Mouse (Mus musculus): ENCODE measurements around the gene Gm20518.

Gm20518 gene

DNA sequence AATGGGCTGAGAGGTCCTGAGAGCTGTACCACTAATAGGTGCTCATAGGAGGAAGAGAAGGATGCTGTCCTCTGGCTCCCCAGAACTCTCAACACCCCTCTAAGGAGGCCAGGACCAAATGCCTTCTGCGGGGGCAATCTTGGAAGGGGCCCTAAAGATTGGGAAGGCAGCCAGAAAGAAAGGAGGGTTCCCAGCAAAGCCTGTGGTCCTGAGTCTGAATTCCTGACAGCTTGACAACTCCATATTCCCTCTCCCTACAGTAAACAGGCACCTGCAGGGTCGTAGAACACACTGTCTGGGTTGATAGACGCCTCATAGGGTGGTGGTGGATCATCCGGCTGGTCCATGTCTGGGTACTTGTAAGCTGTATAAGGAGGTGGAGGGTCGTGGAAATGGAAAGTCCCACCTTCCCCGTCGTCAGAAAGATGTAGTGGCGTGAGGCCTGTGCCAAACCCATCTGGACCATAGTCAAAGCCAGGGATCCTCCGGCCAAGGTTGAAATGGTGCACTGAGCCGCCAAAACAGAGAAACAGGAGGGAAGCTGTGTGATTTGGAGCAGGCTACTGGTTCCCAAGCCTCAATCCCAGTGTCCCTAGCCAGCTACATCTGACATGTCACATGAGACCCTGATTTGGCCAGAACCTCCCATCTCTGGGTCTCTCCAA lies 47.6 kb downstream of the Gm20518 start:
- no peak for DNase-seq (ENCODE audit: low read depth)

DNA sequence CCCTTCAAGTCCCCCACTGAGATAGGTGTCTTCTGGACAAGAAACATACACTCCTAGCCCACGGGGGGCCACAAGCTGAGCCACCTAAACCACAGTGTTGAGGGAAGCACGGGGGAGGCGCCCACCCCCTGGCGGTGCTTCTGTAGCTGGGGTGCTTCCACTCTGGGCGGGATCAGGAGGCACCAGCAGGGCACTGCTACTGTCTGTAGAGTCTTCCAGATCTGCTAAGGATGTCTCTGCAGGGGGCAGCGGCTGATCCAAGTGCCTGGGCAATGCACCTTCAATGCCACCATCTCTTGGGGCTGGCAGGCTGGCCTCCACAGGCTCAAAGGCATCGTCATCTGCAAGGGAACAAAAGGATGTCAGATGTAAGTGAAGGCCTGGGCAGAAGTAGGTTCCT lies 49.0 kb downstream of the Gm20518 start:
- no peak for DNase-seq (ENCODE audit: low read depth)

DNA sequence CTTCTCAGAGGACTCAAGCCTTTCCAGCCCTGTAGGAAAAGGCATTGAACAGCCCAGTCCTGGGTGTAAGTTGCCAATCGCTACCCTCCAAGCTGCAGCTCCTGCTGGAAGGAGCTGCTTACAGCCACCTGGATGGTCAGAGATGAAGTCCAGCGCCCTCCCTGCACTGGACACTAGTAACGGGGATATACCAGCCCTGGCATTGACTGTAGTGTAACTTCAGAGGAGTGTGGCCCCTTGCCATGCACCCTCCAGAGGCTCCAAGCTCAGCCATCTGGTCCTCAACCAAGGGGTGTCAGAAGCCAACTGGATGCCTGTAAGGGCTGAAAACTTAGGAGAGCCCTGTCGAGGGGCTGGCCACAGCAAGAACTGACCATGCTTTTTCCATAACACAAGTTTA lies 51.5 kb downstream of the Gm20518 start:
- DNase-seq (ENCODE audit: low read depth): no peak

DNA sequence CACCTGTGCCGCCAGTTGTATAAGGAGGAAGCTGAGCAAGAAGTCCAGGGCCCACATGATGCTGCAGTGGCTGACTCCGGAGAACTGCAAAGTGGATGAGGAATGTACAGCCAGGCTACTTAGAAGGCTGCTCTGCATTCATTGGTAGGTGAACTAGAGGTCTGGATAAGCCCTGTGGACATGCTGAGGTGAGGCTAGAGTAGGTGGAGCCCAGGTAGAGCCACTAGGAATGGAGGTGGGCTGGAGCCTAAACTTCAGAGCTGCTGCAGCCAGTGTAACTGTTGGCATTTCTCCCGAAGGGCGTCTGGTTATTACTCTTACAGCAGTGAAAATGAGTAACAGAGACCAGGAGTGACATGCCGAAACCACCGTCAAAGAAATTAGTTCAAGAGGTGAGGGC lies 53.4 kb downstream of the Gm20518 start, which contains the start of gene Car15:
Car15 (minus strand) TSS at position 314 of the 400 bp plus-strand sequence.
- no peak for DNase-seq (ENCODE audit: low read depth)

DNA sequence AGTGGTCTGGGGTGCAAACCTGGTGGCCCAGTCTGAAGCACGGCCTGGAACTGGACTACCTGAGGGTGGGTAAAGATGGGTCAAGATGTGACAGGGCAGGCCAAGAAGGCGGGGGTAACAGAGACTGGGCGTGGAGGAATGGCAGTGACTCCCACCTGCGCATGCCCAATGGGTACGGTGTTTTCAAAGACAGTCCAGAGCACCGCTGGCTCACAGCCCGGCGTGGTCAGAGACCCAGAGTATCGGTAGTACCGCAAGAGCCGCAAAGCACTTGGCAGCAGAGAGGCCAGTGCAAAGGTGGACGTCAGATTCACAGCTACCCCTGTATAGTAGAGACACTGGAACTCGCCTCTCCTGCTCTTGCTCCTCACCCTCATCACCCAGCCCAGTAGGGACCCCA lies 56.0 kb downstream of the Gm20518 start:
- no peak for DNase-seq (ENCODE audit: low read depth)

DNA sequence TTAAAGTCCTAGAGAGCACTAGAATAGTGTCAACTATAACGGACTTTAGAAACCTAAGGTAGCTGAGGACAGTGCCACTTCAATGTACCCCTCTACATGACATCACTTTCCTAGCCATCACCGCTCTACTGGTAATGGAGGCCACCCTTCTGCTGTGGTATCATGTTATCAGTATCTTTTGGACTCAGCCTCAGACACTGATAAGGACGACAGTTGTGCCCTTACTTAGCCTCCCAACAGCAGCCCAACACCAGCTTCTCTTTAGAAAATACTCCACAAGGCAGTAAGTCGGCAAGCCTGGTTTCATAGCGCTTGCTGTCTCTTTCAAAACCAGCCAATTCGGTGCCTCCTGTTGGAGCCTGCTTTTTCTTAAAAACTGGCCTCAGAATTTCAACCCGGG lies 56.9 kb downstream of the Gm20518 start:
- DNase-seq (ENCODE audit: low read depth): no peak

DNA sequence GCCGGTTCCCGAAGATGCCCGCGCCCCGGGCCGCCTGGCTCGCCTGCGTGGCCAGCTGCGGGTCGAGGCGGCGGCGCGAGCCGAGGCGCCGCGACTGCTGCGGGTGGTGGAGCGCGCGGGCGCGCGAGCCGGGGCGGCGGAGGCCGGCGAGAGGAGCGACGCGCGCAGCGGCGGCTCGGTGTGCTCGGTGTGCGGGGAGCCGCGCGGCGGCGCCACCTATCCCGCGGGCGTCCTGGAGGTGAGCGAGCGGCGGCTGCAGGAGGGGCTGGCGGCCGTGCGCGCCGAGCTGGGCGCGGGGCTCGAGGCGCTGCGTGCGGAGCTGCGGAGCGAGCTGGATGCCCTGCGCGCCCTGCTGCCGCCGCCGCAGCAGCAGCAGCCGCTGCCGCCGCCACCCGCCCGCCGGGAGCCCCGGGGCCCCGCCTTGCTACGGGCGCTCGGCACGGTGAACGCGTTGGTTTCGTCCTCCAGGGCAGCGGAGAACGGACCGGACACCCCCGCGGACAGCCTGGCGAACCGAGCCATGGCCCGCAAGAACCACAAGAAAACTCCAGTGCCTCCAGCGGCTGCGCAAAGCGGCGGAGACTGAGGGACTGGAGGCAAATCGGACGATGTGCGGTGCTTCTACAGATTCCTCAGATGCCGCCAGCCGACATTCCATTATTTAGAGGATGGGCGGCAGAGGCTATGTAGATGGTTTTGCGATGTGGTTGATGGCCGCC lies 57.6 kb downstream of the Gm20518 start:
- DNase-seq (ENCODE audit: low read depth): no peak

DNA sequence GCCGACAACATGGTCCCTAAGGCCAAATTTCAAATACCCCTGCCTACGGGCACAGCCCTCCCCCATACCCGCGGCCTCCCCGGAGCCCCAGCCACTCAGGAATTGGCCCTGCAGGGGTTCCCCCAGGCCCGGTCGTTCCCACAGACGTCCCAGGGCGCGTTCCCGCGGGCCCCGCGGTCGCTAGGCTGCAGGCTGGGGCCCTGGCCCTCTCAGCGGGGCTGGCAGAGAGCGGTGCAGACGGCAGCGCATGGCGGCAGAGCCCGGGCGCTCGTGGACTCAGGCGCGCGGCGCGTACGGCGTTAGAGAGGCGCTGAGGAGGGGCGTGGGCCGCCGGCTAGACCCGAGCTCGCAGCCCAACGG lies 58.2 kb downstream of the Gm20518 start:
- DNase-seq (ENCODE audit: low read depth): no peak

DNA sequence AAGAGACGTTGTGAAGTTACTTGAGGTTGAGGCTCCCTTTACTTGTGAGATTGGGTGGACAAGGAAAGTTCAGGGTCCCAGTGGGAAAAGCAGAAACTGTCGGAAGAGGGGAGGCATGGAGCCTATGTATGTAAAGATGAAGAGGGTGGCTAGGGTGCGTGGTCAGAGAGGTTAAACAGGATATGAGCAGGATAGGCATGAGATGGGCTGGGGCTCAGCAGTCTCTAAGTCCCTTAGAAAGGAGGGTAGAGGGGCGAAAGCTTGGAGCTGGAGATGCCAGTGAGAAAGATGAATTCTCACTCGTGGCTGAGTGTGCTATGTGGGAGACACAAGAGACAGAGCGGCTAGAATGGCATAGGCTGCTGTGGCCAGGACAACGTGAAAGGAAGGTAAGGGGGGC lies 58.6 kb downstream of the Gm20518 start, which contains the start of gene B830017H08Rik:
B830017H08Rik (plus strand) TSS at position 301 of the 400 bp plus-strand sequence.
- no peak for DNase-seq (ENCODE audit: low read depth)

DNA sequence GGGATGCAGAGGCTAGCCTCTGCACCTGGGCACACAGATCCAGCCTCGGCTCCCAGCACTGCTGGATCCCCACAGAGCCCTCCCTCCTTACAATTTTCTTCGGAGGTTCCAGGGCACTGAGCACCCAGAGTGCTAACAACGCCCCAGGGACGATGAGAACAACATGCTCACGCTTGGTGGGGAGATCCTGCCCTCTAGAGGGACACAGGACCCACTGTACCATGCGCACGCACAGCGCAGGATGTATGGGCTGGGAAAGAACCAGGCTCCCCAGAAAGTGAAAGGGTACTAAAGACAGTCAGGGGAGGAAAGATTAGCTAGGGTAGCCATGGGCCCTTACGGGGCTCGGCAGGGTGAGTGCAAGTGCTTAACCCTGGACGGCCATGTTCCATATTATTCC lies 59.7 kb downstream of the Gm20518 start:
- no peak for DNase-seq (ENCODE audit: low read depth)

DNA sequence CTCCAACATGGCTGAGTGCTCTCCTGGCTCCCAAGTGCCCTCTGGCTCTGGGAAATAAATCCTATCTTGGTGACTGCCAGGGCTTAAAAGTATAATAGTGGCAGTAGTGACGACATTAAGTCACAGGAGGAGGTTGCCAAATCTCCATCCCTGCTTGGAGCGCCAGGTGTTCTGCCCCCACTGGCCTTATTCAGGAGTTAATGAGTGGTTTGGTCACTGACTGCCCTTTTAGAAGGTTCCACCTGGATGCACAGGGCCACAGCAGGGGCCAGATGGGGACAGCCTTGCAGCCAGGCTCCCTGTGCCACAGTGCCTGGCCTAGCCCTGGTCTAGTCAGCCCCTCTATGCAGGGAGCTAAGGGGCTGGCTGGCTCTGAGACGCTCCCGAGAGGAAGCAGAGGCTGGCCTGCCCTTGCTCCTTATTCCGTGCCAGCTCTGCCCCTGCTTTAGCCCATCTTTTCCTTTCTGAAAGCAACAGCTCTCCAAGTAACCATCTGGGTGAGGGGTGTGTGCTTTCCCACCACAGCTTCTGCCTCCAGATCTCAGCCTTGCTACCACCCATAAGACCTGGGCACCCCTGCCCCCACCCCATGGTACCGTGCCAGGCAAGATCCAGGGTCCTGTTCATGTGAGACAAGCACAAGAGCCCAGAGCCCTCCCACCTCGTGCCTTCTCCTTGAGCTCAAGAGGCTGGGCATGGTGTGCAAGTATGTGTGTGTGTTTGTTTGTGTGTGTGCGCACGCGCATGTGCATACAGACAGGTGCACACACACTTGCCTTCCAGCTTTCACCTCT lies 60.9 kb downstream of the Gm20518 start:
- no peak for DNase-seq (ENCODE audit: low read depth)

DNA sequence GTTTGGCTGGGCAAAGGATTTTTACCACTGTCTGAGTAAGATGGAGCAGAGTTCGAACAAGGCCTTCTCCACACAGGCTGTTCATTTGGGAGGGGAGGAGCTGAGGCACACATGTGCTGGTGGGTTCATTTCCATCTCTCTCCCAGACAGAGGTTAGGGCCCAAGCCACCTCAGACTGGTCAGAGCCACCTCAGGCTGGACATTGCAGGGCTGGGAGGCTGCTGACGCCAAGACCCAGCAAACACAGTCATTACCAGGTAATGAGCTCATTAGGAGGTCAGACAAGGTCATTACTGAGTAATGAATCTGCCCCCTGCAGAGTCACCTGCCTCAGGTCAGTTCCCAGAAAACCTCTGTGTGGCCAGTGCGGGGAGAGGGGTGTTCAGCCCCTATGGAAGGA lies 62.6 kb downstream of the Gm20518 start:
- no peak for DNase-seq (ENCODE audit: low read depth)

DNA sequence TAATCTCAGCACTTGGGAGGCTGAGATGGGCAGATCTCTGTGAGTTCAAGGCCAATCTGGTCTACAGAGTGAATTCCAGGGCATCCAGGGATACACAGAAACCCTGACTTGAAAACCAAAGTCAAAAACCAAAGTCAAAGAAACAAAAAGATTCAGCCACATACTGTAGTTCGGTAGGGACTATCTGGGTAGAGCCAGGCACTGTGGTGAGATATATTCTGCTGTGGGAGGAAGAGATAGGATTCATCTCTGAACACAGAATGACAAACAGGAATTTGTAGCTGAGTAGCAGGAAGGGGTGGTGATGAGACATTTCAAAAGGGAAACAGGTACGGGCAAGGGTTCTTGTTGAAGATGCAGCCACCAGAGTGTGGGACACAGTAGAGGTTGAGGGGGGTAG lies 63.2 kb downstream of the Gm20518 start:
- DNase-seq (ENCODE audit: low read depth): no peak

DNA sequence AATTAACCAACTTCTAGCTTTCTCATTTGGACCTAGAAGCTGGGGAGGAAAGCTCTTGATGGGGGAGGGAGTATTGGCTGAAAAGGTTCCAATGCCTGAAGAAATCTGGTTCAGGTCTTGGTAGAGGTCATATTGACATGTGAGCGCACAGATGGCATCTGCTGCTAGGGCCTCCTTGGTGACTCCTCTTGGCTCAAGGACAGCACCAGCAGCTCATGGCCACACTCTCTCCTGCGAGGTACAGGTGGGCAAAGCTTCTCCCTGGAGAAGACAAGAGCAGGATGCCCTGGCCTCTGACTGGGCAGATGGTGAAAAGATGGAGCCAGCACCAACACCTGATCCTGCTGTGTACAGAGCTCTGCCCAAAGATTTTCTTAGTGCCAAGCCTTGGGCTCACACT lies 65.0 kb downstream of the Gm20518 start:
- DNase-seq (ENCODE audit: low read depth): no peak

DNA sequence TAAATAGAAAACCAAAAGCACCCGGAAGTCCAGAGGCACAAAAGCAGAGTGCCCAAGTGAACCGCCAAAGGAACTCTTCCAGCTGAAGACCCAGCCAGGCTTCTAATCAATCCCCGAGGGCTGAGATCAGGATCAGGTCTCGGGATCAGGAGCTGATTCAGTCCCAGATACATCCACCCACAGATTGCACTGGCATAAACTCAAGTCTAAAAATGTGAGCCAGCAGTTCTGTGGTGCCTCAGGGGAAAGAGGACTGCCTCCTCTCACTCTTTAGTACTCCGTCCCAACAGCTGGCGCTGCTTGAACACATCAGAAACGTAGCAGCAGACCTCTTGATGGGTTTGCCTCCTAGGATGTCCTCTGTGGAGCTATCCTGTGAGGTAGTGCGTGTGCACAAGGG lies 74.9 kb downstream of the Gm20518 start:
- no peak for DNase-seq (ENCODE audit: low read depth)

DNA sequence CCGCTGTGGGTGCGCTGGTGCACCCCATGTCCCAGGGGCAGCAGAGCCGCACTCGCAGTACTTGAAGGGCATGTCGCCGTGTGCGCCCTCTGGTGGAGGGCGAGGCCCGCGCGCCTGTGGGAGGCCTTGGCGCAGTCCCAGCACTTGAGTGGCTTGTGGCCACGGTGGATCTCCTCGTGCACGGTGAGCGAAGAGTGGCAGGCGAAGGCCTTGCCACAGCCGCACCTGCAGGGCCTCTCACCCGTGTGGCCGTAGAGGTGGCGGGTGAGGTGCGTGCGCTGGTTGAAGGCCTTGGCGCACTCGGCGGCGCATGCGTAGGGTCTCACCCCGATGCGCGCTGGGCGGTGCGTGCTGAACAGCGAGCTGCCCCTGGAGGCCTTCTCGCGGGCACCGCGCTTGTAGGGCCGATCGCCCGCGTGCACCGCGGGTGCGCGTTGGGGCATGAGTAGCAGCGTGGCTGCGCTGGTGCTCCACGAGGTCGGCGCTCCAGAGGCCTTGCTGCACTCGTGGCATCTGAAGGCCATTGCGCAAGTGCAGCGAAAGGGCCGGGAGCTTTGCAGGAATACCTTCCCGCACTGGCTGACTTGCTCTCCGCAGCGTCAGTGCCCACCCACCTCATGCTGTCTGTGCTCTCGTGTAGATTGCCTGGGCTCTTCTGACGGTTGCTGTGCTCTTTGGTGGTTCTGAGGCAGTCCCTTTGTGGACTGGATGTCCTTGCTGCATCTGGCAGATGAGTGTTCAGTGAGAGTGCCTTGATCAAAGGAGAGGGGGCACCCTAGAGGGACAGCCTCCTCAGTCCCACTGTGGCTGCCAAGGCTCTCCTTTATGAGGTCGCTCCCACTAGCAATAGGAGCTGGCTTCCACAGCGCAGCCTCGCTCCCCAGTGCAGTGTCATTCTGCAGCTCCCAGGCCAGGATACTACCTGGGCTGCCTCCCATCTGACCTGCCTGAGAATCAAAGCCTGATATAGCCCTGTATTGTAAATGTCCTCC lies 75.8 kb downstream of the Gm20518 start:
- peak; percentile 88 for DNase-seq (ENCODE audit: low read depth)

DNA sequence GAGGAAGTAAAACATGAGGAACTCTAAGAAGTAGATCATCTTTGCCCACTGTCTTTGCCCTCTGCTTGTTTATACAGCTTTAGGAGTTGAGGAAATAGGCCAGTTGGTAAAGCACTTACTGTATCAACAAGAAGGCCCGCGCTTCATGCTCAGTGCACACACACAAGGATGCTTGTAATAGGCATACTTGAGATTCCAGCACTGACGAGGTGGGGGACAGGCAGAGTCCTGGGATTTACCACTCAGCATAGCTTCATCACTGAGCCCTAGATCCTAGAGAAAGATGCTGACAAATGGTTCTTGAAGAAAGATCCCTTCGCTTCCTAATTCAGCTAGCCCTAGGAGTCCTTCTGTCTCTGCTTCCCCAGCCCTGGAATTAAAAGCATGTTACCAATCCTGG lies 78.3 kb downstream of the Gm20518 start:
- DNase-seq (ENCODE audit: low read depth): no peak

DNA sequence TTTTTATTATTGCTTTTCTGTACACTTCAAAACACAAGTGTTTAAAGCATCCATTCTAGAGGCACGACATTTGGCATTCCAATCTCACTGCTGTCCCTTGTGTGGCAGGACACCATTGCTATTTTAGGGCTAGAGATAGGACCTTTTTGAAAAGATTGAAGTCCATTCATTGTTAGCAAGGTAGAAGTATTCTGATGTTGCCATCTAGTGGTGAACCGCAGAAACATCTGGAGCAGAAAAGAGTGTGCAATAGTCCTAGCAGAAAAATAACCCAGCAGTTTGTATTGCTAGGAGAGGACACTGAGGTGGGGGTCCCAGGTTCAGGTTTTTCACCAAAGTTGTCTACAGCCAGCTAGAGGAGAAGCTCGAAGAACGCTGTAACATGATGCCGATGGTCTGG lies 79.4 kb downstream of the Gm20518 start:
- DNase-seq (ENCODE audit: low read depth): peak; percentile 67

DNA sequence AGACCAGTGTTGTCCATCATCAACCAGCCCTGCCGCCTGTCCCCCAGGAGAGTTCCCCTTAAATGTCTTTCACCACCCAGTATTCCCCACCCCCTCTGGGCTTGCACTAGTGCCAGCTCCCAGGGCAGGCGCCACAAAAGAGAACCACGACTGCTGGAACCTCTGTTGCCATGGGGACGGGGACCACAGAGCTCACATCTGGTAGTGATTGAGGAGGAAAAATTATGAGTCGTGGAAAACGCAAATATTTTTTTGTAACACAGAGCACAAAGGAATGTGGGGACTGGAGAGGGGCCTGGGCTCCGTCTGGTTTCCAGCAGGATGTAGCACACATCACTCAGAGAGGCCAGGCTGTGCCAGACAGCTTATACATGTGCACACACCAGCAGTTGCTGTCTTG lies 81.8 kb downstream of the Gm20518 start:
- no peak for DNase-seq (ENCODE audit: low read depth)

DNA sequence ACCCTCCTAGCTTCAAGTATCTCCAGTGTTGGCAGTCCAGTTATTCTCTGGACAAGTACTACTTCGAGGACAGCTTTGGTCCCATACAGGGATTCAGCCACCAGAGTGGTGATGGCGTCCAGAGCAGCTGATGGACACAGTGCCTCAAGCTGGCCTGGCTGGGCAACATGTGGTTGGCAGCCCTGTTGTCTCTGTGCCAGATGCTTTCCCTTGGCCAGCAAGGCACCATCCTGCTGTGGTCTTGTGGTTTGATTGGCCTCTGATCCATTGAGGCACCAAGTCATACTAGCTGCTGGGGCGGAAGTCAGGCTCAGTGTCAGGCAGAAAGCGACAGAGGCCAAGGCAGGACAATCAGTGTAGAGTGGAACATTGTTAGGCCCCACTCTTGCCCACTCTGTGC lies 82.3 kb downstream of the Gm20518 start:
- no peak for DNase-seq (ENCODE audit: low read depth)

DNA sequence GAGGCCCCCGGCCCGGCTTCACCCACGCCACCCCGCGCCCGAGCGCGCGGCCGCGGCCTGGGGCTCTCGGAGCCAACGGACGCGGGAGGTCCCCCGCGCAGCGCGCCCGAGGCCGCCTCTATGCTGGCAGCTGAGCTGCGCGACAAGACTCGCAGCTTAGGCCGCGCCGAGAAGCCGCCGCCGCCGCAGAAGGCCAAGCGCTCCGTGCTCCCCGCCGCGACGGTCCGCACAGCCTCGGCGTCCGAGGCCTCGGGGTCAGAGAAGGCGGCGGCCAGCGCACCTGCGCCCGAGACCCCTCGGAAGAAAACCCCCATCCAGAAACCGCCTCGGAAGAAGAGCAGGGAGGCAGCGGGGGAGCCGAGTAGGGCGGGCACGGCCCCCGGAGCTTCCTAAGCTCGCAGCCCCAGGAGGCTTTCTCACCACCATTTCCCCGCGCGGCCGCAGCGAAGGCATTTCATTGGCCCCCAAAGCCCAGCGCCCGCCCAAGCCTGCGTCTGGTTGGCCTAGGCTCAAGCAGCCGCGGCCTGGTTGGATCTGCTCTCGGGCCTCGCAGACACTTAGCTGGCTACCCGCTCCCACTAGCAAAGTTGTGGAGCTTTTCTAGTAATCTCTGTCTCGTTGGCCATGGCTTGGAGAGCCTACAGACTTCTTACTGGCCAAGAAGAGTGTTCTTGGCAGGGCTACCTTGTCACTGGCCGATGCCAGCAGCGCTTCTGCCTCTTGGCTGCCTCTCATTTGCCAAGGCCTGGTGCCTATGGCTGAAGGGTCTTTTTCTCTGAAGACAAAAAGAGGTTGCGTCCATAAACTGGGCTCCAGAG lies 84.1 kb downstream of the Gm20518 start:
- peak; percentile 91 for DNase-seq (ENCODE audit: low read depth)

Measured in induced T-regulatory cell, adult 2 months (primary cell).